Mouse (Mus musculus) small intestine, adult 2 months (tissue): ENCODE measurements around the gene Tmem63b.
"Not testable (repeated sequence)": the region's sequence is repeated elsewhere in the genome, so short reads cannot be mapped to it uniquely, and the experiment has no call there.

ENCODE experiments used
- CTCF ChIP-seq: fragments of 200-500 bp; IDR thresholded peaks from 2 replicates; pipeline ENCODE4 v1.5.1; 2012; ENCODE audit warnings: low read depth, mild to moderate bottlenecking, control low read depth, inconsistent platforms, low read length, moderate library complexity, mixed read lengths; ENCODE audit not compliant: insufficient replicate concordance, insufficient read length; ENCODE audit errors: extremely low read depth
- POLR2A ChIP-seq: fragments of 200-500 bp; IDR thresholded peaks from 2 replicates; pipeline ENCODE4 v1.6.1; 2012; ENCODE audit warnings: low read depth, mild to moderate bottlenecking, control low read depth, inconsistent platforms, low read length, moderate library complexity

GRCm38 (mm10) chr17:45623425-45623824 lies 63.3 kb downstream of the Tmem63b start:
- not testable (repeated sequence) for TF ChIP-seq POLR2A, CTCF
